Mouse (Mus musculus): Measurements from ENCODE around the gene Thoc6. TPM values are rescaled to one million over a fixed set of nuclear protein-coding genes. Genes with fewer than 3 reads are reported as not detected.

The Thoc6 gene
- total and polyA plus RNA-seq, 2 experiments: 6.0 to 10.3 TPM

GRCm38 (mm10) chr17:23699131-23700077 is 25.7 kb upstream of the Thoc6 start:
- no peaks in the 10 kb centered on the region for H3K4me1 ChIP-seq (ENCODE audit: control insufficient read depth, insufficient read depth, low read length)
- TF ChIP-seq POLR2A (IDR thresholded peaks at IDR 0.05; ENCODE audit: extremely low read depth, insufficient read depth, low read length) (no peak), CTCF (IDR thresholded peaks at IDR 0.05; ENCODE audit: low read depth, low read length) (no peak)
- H3K27ac ChIP-seq (replicated peaks; ENCODE audit: insufficient read depth, low read depth, low read length): no peak overlapping the region
- 0 out of 2 replicates have a peak, but pooled peaks cover 2% of the 10 kb centered on the region for H3K27me3 ChIP-seq (ENCODE audit: control insufficient read depth, insufficient read depth, low read length)
- no peaks in the 10 kb centered on the region for H3K79me2 ChIP-seq (ENCODE audit: control insufficient read depth, insufficient read depth, low read length)
- no peaks in the 10 kb centered on the region for H3K36me3 ChIP-seq (ENCODE audit: control insufficient read depth, insufficient read depth, low read length)
- 2% methylated on average over 72 of the region's 101 CpGs for WGBS
- peak; percentile 15 for DNase-seq (ENCODE audit: extremely low read depth, low read depth, low spot score)
- peak overlapping the region; percentile 55 for H3K4me3 ChIP-seq (ENCODE audit: insufficient read depth, low read depth, low read length)
- peak overlapping the region; percentile 68 for H3K9ac ChIP-seq (ENCODE audit: low read depth, low read length)

GRCm38 (mm10) chr17:23695801-23696200 is 22.1 kb upstream of the Thoc6 start:
- TF ChIP-seq CTCF (IDR thresholded peaks at IDR 0.05; ENCODE audit: low read depth, low read length) (no peak), POLR2A (IDR thresholded peaks at IDR 0.05; ENCODE audit: extremely low read depth, insufficient read depth, low read length) (no peak)
- 66% methylated on average over 3 of the region's 3 CpGs for WGBS
- H3K4me3 ChIP-seq (ENCODE audit: insufficient read depth, low read depth, low read length): no peak overlapping the region

GRCm38 (mm10) chr17:23694491-23694890 is 20.8 kb upstream of the Thoc6 start:
- H3K9ac ChIP-seq (ENCODE audit: low read depth, low read length): no peak overlapping the region
- H3K4me3 ChIP-seq (ENCODE audit: insufficient read depth, low read depth, low read length): no peak overlapping the region
- no peaks in the 10 kb centered on the region for H3K79me2 ChIP-seq (ENCODE audit: control insufficient read depth, insufficient read depth, low read length)
- 73% methylated on average over 1 of the region's 1 CpGs for WGBS
- no peak for DNase-seq (ENCODE audit: extremely low read depth, low read depth, low spot score)
- no peaks in the 10 kb centered on the region for H3K36me3 ChIP-seq (ENCODE audit: control insufficient read depth, insufficient read depth, low read length)
- H3K27ac ChIP-seq (replicated peaks; ENCODE audit: insufficient read depth, low read depth, low read length): no peak overlapping the region
- TF ChIP-seq POLR2A (IDR thresholded peaks at IDR 0.05; ENCODE audit: extremely low read depth, insufficient read depth, low read length): no peak
- TF ChIP-seq CTCF (IDR thresholded peaks at IDR 0.05; ENCODE audit: low read depth, low read length): no peak
- 0 out of 2 replicates have a peak, but pooled peaks cover 2% of the 10 kb centered on the region for H3K27me3 ChIP-seq (ENCODE audit: control insufficient read depth, insufficient read depth, low read length)
- no peaks in the 10 kb centered on the region for H3K4me1 ChIP-seq (ENCODE audit: control insufficient read depth, insufficient read depth, low read length)

More at GRCm38 (mm10) chr17:23695801-23696200, 22.1 kb upstream of the Thoc6 start:
- H3K36me3 ChIP-seq (ENCODE audit: control insufficient read depth, insufficient read depth, low read length): no peaks in the 10 kb centered on the region
- no peak overlapping the region for H3K9ac ChIP-seq (ENCODE audit: low read depth, low read length)
- no peak overlapping the region for H3K27ac ChIP-seq (replicated peaks; ENCODE audit: insufficient read depth, low read depth, low read length)
- no peak for DNase-seq (ENCODE audit: extremely low read depth, low read depth, low spot score)
- 0 out of 2 replicates have a peak, but pooled peaks cover 2% of the 10 kb centered on the region for H3K27me3 ChIP-seq (ENCODE audit: control insufficient read depth, insufficient read depth, low read length)
- H3K4me1 ChIP-seq (ENCODE audit: control insufficient read depth, insufficient read depth, low read length): no peaks in the 10 kb centered on the region
- H3K79me2 ChIP-seq (ENCODE audit: control insufficient read depth, insufficient read depth, low read length): no peaks in the 10 kb centered on the region

GRCm38 (mm10) chr17:23683856-23684672 is 10.4 kb upstream of the Thoc6 start, which contains the start of gene Cldn9:
Cldn9 (minus strand) TSS chr17:23684026.
- no peak for DNase-seq (ENCODE audit: extremely low read depth, low read depth, low spot score)
- Histone ChIP-seq H3K79me2 (ENCODE audit: control insufficient read depth, insufficient read depth, low read length) (no peaks in the 10 kb centered on the region), H3K9ac (ENCODE audit: low read depth, low read length) (no peak within 1 kb of the TSS), H3K4me1 (ENCODE audit: control insufficient read depth, insufficient read depth, low read length) (no peaks in the 10 kb centered on the region), H3K4me3 (ENCODE audit: insufficient read depth, low read depth, low read length) (no peak within 1 kb of the TSS), H3K27me3 (ENCODE audit: control insufficient read depth, insufficient read depth, low read length) (peaks cover 15% of the 10 kb centered on the region), H3K36me3 (ENCODE audit: control insufficient read depth, insufficient read depth, low read length) (no peaks in the 10 kb centered on the region), H3K27ac (replicated peaks; ENCODE audit: insufficient read depth, low read depth, low read length) (no peak within 1 kb of the TSS)
- WGBS: 56% methylated on average over 15 of the region's 15 CpGs
- TF ChIP-seq CTCF (IDR thresholded peaks at IDR 0.05; ENCODE audit: low read depth, low read length) (no peak), POLR2A (IDR thresholded peaks at IDR 0.05; ENCODE audit: extremely low read depth, insufficient read depth, low read length) (no peak)

- TF ChIP-seq POLR2A (IDR thresholded peaks at IDR 0.05; ENCODE audit: extremely low read depth, insufficient read depth, low read length) (no peak), CTCF (IDR thresholded peaks at IDR 0.05; ENCODE audit: low read depth, low read length) (no peak)
- no peak for DNase-seq (ENCODE audit: extremely low read depth, low read depth, low spot score)
- H3K4me3 ChIP-seq (ENCODE audit: insufficient read depth, low read depth, low read length): no peak overlapping the region
- no peaks in the 10 kb centered on the region for H3K79me2 ChIP-seq (ENCODE audit: control insufficient read depth, insufficient read depth, low read length)
- H3K27me3 ChIP-seq (ENCODE audit: control insufficient read depth, insufficient read depth, low read length): peaks cover 15% of the 10 kb centered on the region
- H3K27ac ChIP-seq (replicated peaks; ENCODE audit: insufficient read depth, low read depth, low read length): no peak overlapping the region
- H3K4me1 ChIP-seq (ENCODE audit: control insufficient read depth, insufficient read depth, low read length): no peaks in the 10 kb centered on the region
- no peaks in the 10 kb centered on the region for H3K36me3 ChIP-seq (ENCODE audit: control insufficient read depth, insufficient read depth, low read length)
- H3K9ac ChIP-seq (ENCODE audit: low read depth, low read length): no peak overlapping the region
- WGBS: 32% methylated on average over 15 of the region's 15 CpGs
Observed at GRCm38 (mm10) chr17:23683226-23683625, 9.5 kb upstream of the Thoc6 start.
